Mouse (Mus musculus) ES-Bruce4 (cell line): ENCODE measurements around the gene Fam71f1.

Experiments
- CTCF ChIP-seq: IDR thresholded peaks from one replicate; pipeline ENCODE4 v1.8.1; 2011; ENCODE audit warnings: low read depth, low read length
- EP300 ChIP-seq: IDR thresholded peaks from 2 replicates; pipeline ENCODE4 v1.6.1; 2011; ENCODE audit warnings: low read depth, low read length; ENCODE audit not compliant: insufficient read depth
- POLR2A ChIP-seq: IDR thresholded peaks from one replicate; pipeline ENCODE4 v1.8.1; 2011; ENCODE audit warnings: low read length; ENCODE audit not compliant: insufficient read depth

- TF ChIP-seq CTCF (no peak), POLR2A (no peak), EP300 (no peak)
These were observed 30.3 kb upstream of the Fam71f1 start for GRCm38 (mm10) chr6:29288651-29289050.
